Mouse (Mus musculus) erythroblast, embryonic 14.5 days (primary cell): Measurements from ENCODE around the gene Becn1.

Experiments
- GATA1 ChIP-seq: IDR thresholded peaks from 2 replicates; pipeline ENCODE4 v1.6.1; 2012; ENCODE audit warnings: low read length, inconsistent platforms, mixed read lengths
- TAL1 ChIP-seq: IDR thresholded peaks from 3 replicates; pipeline ENCODE4 v1.6.1; 2012; ENCODE audit warnings: low read length, inconsistent platforms, mixed read lengths

DNA sequence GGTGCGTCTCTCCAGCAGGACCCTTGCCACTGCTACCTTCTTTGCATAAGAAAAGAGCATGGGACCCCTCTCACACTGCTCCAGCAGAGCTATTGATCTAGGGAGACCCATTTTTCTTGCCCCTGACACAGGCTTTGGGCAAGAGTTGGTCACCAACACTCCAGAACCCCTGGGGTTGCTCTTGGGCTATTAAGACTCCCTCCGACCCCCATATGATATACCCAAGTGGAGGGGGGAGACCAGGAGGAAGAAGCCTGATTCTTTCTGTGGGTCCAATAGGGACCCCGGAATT is 38.2 kb downstream of the Becn1 start:
- TF ChIP-seq GATA1 (no peak), TAL1 (no peak)
